Mouse (Mus musculus) heart, postnatal 0 days (tissue): ENCODE data around the gene Ugt1a8.

Experiments used
- CTCF ChIP-seq: IDR thresholded peaks from 2 replicates; pipeline ENCODE4 v1.5.1; 2016; ENCODE audit warnings: antibody characterized with exemption, control low read depth, low read depth
- EP300 ChIP-seq: IDR thresholded peaks from 2 replicates; pipeline ENCODE4 v1.6.1; 2016; ENCODE audit warnings: antibody characterized with exemption, low read depth

- no peak for TF ChIP-seq CTCF
- no peak for TF ChIP-seq EP300
These were observed 178.5 kb downstream of the Ugt1a8 start for GRCm38 (mm10) chr1:88266123-88266522.
